Mouse (Mus musculus) stomach, postnatal 0 days (tissue): ENCODE measurements around the gene Ston2.
A peak's percentile ranks its signal among the peaks of the same experiment; 100 is the strongest.

ENCODE experiments used
- CTCF ChIP-seq: IDR thresholded peaks from 2 replicates; pipeline ENCODE4 v1.5.1; 2016; ENCODE audit warnings: antibody characterized with exemption, low read depth, mild to moderate bottlenecking, moderate library complexity
- EP300 ChIP-seq: optimal IDR thresholded peaks from 2 replicates; pipeline ENCODE3; 2016; ENCODE audit warnings: antibody characterized with exemption

DNA sequence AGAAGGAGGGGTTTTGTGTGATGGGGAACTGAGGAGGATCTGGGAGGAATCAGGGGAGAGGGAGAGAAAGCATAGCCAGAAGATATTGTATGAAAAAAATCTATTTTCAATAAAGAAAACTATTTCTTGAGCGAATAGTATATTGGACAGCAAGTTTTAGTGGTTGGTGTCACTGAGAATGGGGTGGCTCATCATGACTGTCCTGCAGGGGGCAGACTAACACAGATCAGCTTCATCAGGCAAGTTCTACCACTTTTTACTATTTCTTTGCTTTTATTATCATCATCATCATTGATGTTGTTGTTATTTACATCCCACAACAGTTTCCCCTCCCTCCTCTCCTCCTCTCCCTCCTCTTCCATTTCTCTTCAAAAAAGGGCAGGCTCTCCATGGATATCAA is 163.2 kb downstream of the Ston2 start:
- TF ChIP-seq CTCF = peak; percentile 74
- TF ChIP-seq EP300 = no peak
